Mouse (Mus musculus) neutrophil, adult 5-6 weeks (primary cell): ENCODE data around the gene Olfr617. TPM values are rescaled to one million over a fixed set of nuclear protein-coding genes. Genes with fewer than 3 reads are reported as not detected.
"Not testable (repeated sequence)": the region's sequence is repeated elsewhere in the genome, so short reads cannot be mapped to it uniquely, and the experiment has no call there.

Experiments used
- ATAC-seq: fragments of 151-379, 151-347 bp; 2 replicates; pipeline ENCODE4 v1.8.0; 2017; ENCODE audit warnings: mild to moderate bottlenecking, moderate TSS enrichment; ENCODE audit not compliant: insufficient number of reproducible peaks, poor library complexity, low FRiP score, severe bottlenecking; ENCODE audit errors: extremely low read depth
- total RNA-seq: library from RNA; stranded (forward); fragments of 200-1000 nt; gene quantifications from 2 replicates; pipeline ENCODE4 v1.2.3, GENCODE M21; 2017

Gene Olfr617
- not detected in 2 replicates for total RNA-seq

GRCm38 (mm10) chr7:103572761-103573160 is at the start of gene Olfr617:
Olfr617 (plus strand) TSS chr7:103573061.
- no peak for ATAC-seq

- ATAC-seq: not testable (repeated sequence)
These were observed 30.2 kb upstream of the Olfr617 start, which contains the start of gene Olfr612 for GRCm38 (mm10) chr7:103542617-103543016. Olfr612 (minus strand) TSS chr7:103542717.

GRCm38 (mm10) chr7:103547774-103548173 is 25.1 kb upstream of the Olfr617 start, which contains the start of gene Olfr613:
Olfr613 (plus strand) TSS chr7:103548074.
- no peak for ATAC-seq

DNA sequence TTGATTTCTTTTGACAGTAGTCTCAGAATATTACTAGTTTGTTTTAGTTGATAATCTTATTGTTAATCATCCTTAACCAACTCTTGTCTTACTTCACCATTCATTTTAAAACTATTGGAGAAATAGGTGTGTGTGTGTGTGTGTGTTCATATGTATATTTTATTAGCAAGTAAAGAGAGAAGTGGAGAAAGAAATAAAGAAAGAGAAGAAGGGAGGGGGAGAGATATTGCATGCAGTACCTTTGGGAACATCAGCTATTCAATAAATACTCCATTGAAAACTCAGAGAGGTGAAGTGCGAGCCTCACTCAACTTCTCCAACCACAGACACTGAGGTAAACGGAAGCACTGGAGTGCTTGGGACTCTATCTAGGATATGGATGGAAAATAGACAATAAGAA is 17.1 kb upstream of the Olfr617 start, which contains the start of gene Olfr615:
Olfr615 (plus strand) TSS at position 301 of the 400 bp plus-strand sequence.
- no peak for ATAC-seq

GRCm38 (mm10) chr7:103569043-103569442 is 3.8 kb upstream of the Olfr617 start, which contains the start of gene Olfr616:
Olfr616 (minus strand) TSS chr7:103569143.
- no peak for ATAC-seq

GRCm38 (mm10) chr7:103589803-103590202 is 16.9 kb downstream of the Olfr617 start, which contains the start of gene Olfr618:
Olfr618 (plus strand) TSS chr7:103590103.
- no peak for ATAC-seq

DNA sequence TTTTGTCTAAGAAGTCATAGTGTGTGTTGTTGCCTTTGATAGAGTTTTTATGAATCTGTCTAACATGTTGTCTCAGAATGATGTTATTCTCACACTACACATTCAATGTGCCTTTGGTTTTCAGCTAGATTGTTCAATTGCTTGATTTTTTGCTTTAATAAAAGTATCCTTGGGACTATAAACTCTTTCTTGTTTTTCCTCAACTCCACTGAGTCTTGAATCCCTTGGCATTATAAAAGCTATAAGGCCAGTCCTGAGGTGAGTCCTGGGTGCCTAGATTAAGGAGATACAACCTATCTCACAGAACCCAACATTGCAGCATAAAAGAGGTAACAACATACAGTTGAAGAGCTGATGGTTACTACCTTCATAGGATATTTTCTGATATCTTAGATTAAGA is 27.4 kb downstream of the Olfr617 start, which contains the start of gene Olfr619:
Olfr619 (plus strand) TSS at position 301 of the 400 bp plus-strand sequence.
- ATAC-seq: no peak

GRCm38 (mm10) chr7:103607425-103607824 is 34.6 kb downstream of the Olfr617 start:
- ATAC-seq: no peak

- ATAC-seq: no peak
These were observed 39.6 kb downstream of the Olfr617 start, which contains the start of gene Olfr620 for GRCm38 (mm10) chr7:103612434-103612833. Olfr620 (minus strand) TSS chr7:103612534.

Other genes starting within 250 kb of the Olfr617 start
- gene Olfr598, start 249.5 kb upstream of the Olfr617 start, total RNA-seq: not detected in 2 replicates
- not detected in 2 replicates for gene Olfr599, start 237.1 kb upstream of the Olfr617 start, total RNA-seq
- 0.23 TPM in 1 of 2 replicates, not detected in the other for gene Olfr600, start 223.4 kb upstream of the Olfr617 start, total RNA-seq
- not detected in 2 replicates for gene Olfr601, start 210.4 kb upstream of the Olfr617 start, total RNA-seq
- gene Olfr603, start 186.9 kb upstream of the Olfr617 start, total RNA-seq: not detected in 2 replicates
- gene Usp17lc, start 158.0 kb upstream of the Olfr617 start, total RNA-seq: not detected in 2 replicates
- gene Olfr605, start 127.6 kb upstream of the Olfr617 start, total RNA-seq: not detected in 2 replicates
- gene Olfr606, start 124.0 kb upstream of the Olfr617 start, total RNA-seq: not detected in 2 replicates
- gene Olfr607, start 108.9 kb upstream of the Olfr617 start, total RNA-seq: not detected in 2 replicates
- not detected in 2 replicates for gene Olfr608, start 103.2 kb upstream of the Olfr617 start, total RNA-seq
- 0.12 TPM in 1 of 2 replicates, not detected in the other for gene Olfr609, start 75.0 kb upstream of the Olfr617 start, total RNA-seq
- not detected in 2 replicates for gene Olfr610, start 60.9 kb upstream of the Olfr617 start, total RNA-seq
- not detected in 2 replicates for gene Olfr611, start 52.2 kb upstream of the Olfr617 start, total RNA-seq
- gene Olfr612, start 30.3 kb upstream of the Olfr617 start, total RNA-seq: not detected in 2 replicates
- gene Olfr613, start 25.0 kb upstream of the Olfr617 start, total RNA-seq: not detected in 2 replicates
- gene Olfr615, start 17.0 kb upstream of the Olfr617 start, total RNA-seq: not detected in 2 replicates
- gene Olfr616, start 3.9 kb upstream of the Olfr617 start, total RNA-seq: not detected in 2 replicates
- not detected in 2 replicates for gene Olfr618, start 17.0 kb downstream of the Olfr617 start, total RNA-seq
- gene Olfr619, start 27.5 kb downstream of the Olfr617 start, total RNA-seq: not detected in 2 replicates
- gene Olfr620, start 39.5 kb downstream of the Olfr617 start, total RNA-seq: 0.25 TPM in 1 of 2 replicates, not detected in the other
- not detected in 2 replicates for gene Olfr622, start 69.6 kb downstream of the Olfr617 start, total RNA-seq
- gene Olfr623, start 90.6 kb downstream of the Olfr617 start, total RNA-seq: not detected in 2 replicates
- 0.12 TPM in 1 of 2 replicates, not detected in the other for gene Olfr624, start 98.1 kb downstream of the Olfr617 start, total RNA-seq
- not detected in 2 replicates for gene Olfr625-ps1, start 109.7 kb downstream of the Olfr617 start, total RNA-seq
- 0.12 TPM in 1 of 2 replicates, not detected in the other for gene Olfr243, start 141.6 kb downstream of the Olfr617 start, total RNA-seq
- gene Olfr628, start 157.3 kb downstream of the Olfr617 start, total RNA-seq: not detected in 2 replicates
- not detected in 2 replicates for gene Olfr629, start 171.9 kb downstream of the Olfr617 start, total RNA-seq
- gene Olfr630, start 184.3 kb downstream of the Olfr617 start, total RNA-seq: not detected in 2 replicates
- 0.23 TPM in 1 of 2 replicates, not detected in the other for gene Olfr69, start 198.5 kb downstream of the Olfr617 start, total RNA-seq
- not detected in 2 replicates for gene Olfr68, start 206.6 kb downstream of the Olfr617 start, total RNA-seq
- not detected in 2 replicates for gene Olfr67, start 218.8 kb downstream of the Olfr617 start, total RNA-seq
- gene Hbb-bt, start 240.9 kb downstream of the Olfr617 start, total RNA-seq: 1,968 and 2,313 TPM in 2 replicates